Mouse (Mus musculus): ENCODE data around the gene Snx13. TPM values are rescaled to one million over a fixed set of nuclear protein-coding genes. Genes with fewer than 3 reads are reported as not detected.
A peak's percentile ranks its signal among the peaks of the same experiment; 100 is the strongest.

Gene Snx13
- total RNA-seq, 2 experiments from 2014 or later: 58.8 to 69.4 TPM

GRCm38 (mm10) chr12:35047320-35048225 is 587 bp downstream of the Snx13 start:
- peak; percentile 78 to 82 for DNase-seq

- DNase-seq: no peak
Observed at GRCm38 (mm10) chr12:35048891-35049290, 1.9 kb downstream of the Snx13 start.

GRCm38 (mm10) chr12:35050501-35050900 is 3.5 kb downstream of the Snx13 start:
- no peak for DNase-seq

- DNase-seq: no peak
Observed at GRCm38 (mm10) chr12:35050964-35051758, 4.2 kb downstream of the Snx13 start.

- no peak for DNase-seq
Observed at GRCm38 (mm10) chr12:35054420-35054819, 7.4 kb downstream of the Snx13 start.

GRCm38 (mm10) chr12:35055114-35056095 is 8.4 kb downstream of the Snx13 start:
- no peak for DNase-seq

- no peak for DNase-seq
Observed at GRCm38 (mm10) chr12:35063697-35064468, 16.9 kb downstream of the Snx13 start.

GRCm38 (mm10) chr12:35067621-35068020 is 20.6 kb downstream of the Snx13 start:
- DNase-seq: no peak

GRCm38 (mm10) chr12:35071336-35071735 is 24.4 kb downstream of the Snx13 start:
- DNase-seq: no peak

GRCm38 (mm10) chr12:35072178-35072577 is 25.2 kb downstream of the Snx13 start:
- DNase-seq: no peak

- DNase-seq: no peak
Observed at GRCm38 (mm10) chr12:35075993-35076392, 29.0 kb downstream of the Snx13 start.

- DNase-seq: no peak
Observed at GRCm38 (mm10) chr12:35123549-35123948, 76.6 kb downstream of the Snx13 start.

- DNase-seq: no peak
Observed at GRCm38 (mm10) chr12:35153186-35153585, 106.2 kb downstream of the Snx13 start.

- DNase-seq: no peak
Observed at GRCm38 (mm10) chr12:35154149-35154548, 107.2 kb downstream of the Snx13 start.

GRCm38 (mm10) chr12:35157237-35157636 is 110.3 kb downstream of the Snx13 start:
- DNase-seq: no peak

GRCm38 (mm10) chr12:35161690-35162089 is 114.7 kb downstream of the Snx13 start:
- DNase-seq: no peak

- DNase-seq: no peak
Observed at GRCm38 (mm10) chr12:35170275-35170674, 123.3 kb downstream of the Snx13 start.

- DNase-seq: no peak
Observed at GRCm38 (mm10) chr12:35175938-35176337, 129.0 kb downstream of the Snx13 start.

- DNase-seq: no peak
Observed at GRCm38 (mm10) chr12:35176628-35177027, 129.6 kb downstream of the Snx13 start.

- peak; percentile 69 to 95 for DNase-seq
Observed at GRCm38 (mm10) chr12:35182675-35183074, 135.7 kb downstream of the Snx13 start.

GRCm38 (mm10) chr12:35184261-35184660 is 137.3 kb downstream of the Snx13 start:
- DNase-seq: no peak

Measured in heart, adult 18-20 months (tissue).